Mouse (Mus musculus) G1E (cell line): ENCODE measurements around the gene Slc7a10. TPM values are rescaled to one million over a fixed set of nuclear protein-coding genes. Genes with fewer than 3 reads are reported as not detected.
A peak's percentile ranks its signal among the peaks of the same experiment; 100 is the strongest.

Experiments used
- ATAC-seq: 2 replicates; pipeline ENCODE4 v1.8.0; 2016; ENCODE audit warnings: mild to moderate bottlenecking; ENCODE audit not compliant: insufficient number of reproducible peaks, poor library complexity, low FRiP score, severe bottlenecking; ENCODE audit errors: extremely low read depth
- DNase-seq: peaks from one replicate; pipeline ENCODE4 v3.0.0; 2012; ENCODE audit warnings: low spot score
- H3K27me3 ChIP-seq: 2 replicates; pipeline ENCODE4 v1.6.1; 2012; ENCODE audit warnings: mild to moderate bottlenecking, low read length, inconsistent platforms; ENCODE audit not compliant: insufficient read depth
- H3K36me3 ChIP-seq: replicated peaks from 2 replicates; pipeline ENCODE3; 2012; ENCODE audit warnings: mild to moderate bottlenecking, inconsistent platforms
- H3K4me1 ChIP-seq: 2 replicates; pipeline ENCODE4 v1.6.1; 2012; ENCODE audit warnings: low read depth, low read length, inconsistent platforms, mixed read lengths; ENCODE audit not compliant: insufficient read depth
- H3K4me3 ChIP-seq: 2 replicates; pipeline ENCODE4 v1.5.1; 2012; ENCODE audit warnings: low read depth, mild to moderate bottlenecking, inconsistent platforms, low read length, moderate library complexity, mixed read lengths
- H3K9me3 ChIP-seq: replicated peaks from 2 replicates; pipeline ENCODE4 v1.6.1; 2012; ENCODE audit warnings: inconsistent platforms
- CTCF ChIP-seq: IDR thresholded peaks from 2 replicates; pipeline ENCODE4 v1.5.1; 2012; ENCODE audit warnings: low read depth, low read length, inconsistent platforms, mixed read lengths
- GATA1 ChIP-seq: IDR thresholded peaks from 2 replicates; pipeline ENCODE4 v1.6.1; 2012; ENCODE audit warnings: borderline replicate concordance, low read length, inconsistent platforms, mixed read lengths
- GATA2 ChIP-seq: IDR thresholded peaks from 2 replicates; pipeline ENCODE4 v1.6.1; 2012; ENCODE audit warnings: low read depth, low read length, inconsistent platforms, borderline replicate concordance
- POLR2AphosphoS5 ChIP-seq: IDR thresholded peaks from 2 replicates; pipeline ENCODE4 v1.6.1; 2012; ENCODE audit warnings: low read depth, low read length, inconsistent platforms; ENCODE audit not compliant: insufficient replicate concordance
- TAL1 ChIP-seq: conservative IDR thresholded peaks from 2 replicates; pipeline ENCODE4 v1.6.1; 2012; ENCODE audit warnings: low read depth, low read length, inconsistent platforms, mixed read lengths
- polyA plus RNA-seq: library from polyadenylated mRNA; stranded (reverse); fragments of >175 nt; gene quantifications from 2 replicates; pipeline ENCODE4 v1.2.3, GENCODE M21; 2012
- total RNA-seq, 2 experiments: library from RNA; stranded (forward) in 1 of 2; stranded (reverse) in 1 of 2; fragments of 200-1000 nt in 1 of 2; fragments of >200 nt in 1 of 2; fragmentation: Nextera tagmentation in 1 of 2; gene quantifications; 2 replicates each; pipeline ENCODE4 v1.2.3; 2014 to 2017

Slc7a10 gene
- total and polyA plus RNA-seq, 3 experiments = 0.22 TPM; not detected in 2

DNA sequence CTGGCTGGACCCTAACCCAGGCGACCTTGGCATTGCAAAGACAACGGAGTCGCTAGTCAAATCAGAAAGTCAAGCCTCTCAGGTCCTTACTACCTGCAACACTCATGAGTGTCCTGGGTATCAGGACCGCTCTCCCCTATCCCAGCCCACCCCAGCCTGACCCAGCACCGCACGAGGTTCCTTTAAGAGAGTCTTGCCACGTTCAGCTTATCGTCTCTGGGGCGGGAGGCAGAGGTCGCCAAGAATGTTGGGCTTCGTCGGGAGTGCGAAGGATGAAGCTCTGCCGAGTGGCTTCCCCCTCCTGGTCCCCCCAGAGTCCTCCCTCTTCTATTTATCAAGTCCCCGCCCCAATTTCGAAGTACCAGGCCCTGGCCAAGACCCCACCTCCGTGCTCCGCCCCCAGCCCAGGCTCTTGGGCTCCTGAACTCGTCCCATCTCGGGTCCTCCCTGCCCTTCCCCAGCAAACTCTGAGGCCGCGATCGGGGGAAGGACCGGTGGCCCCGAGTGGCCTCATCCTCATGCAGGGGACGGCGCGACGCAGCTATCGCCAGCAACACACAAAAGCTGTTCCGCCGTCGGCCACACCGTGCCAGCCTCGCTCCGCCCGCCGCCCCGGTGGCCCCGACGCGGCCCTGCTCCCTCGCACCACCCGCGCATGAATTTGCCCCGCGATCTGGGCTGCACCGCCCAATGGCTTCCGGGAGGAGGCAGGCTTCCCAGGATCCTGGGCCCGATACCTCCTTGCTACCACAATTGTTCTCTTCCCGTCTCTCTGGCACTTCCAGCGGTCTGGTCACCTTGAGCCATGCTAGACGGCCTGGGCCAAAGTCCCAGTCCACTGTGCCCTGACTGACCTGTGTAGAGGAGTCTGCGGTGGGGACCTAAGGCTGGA lies 1.1 kb upstream of the Slc7a10 start:
- Histone ChIP-seq H3K4me1 (no peaks in the 10 kb centered on the region), H3K27me3 (peaks cover 3% of the 10 kb centered on the region; the same call in 1 of the 2 replicates), H3K36me3 (no peaks in the 10 kb centered on the region), H3K4me3 (peak overlapping the region; percentile 23), H3K9me3 (peaks cover 16% of the 10 kb centered on the region)
- ATAC-seq = no peak
- TF ChIP-seq TAL1 (no peak), CTCF (no peak), POLR2AphosphoS5 (no peak), GATA2 (no peak), GATA1 (no peak)
- no peak for DNase-seq

- TF ChIP-seq POLR2AphosphoS5 = no peak
- no peak for TF ChIP-seq CTCF
- TF ChIP-seq GATA2 = no peak
- TF ChIP-seq TAL1 = no peak
- Histone ChIP-seq H3K9me3 (peaks cover 16% of the 10 kb centered on the region), H3K4me1 (no peaks in the 10 kb centered on the region), H3K27me3 (peaks cover 3% of the 10 kb centered on the region; the same call in 1 of the 2 replicates), H3K36me3 (no peaks in the 10 kb centered on the region), H3K4me3 (no peak overlapping the region)
- ATAC-seq (no peak), DNase-seq (no peak)
Observed at GRCm38 (mm10) chr7:35189699-35190098, 3.5 kb downstream of the Slc7a10 start.

DNA sequence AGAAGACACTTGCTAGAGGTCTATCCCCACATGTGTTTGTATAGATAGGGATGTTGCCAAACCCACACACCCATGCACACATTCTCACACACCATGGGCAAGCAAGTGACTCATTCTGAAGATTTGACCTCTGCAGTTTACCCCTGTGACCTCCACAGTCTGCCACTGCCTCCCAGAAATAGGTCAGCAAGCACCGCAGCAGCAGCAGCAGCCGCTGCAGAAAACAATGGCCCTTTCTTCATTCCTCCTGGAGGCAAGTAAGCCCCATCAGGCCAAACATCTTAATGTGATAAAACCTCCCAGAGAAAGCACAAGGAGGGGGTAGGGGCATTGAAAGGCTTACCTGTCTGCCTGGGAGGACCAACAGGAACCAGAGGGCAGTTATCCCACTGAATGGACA lies 5.1 kb downstream of the Slc7a10 start:
- no peaks in the 10 kb centered on the region; the same call in 1 of the 2 replicates for H3K27me3 ChIP-seq
- TF ChIP-seq TAL1 (no peak), POLR2AphosphoS5 (no peak), CTCF (no peak), GATA1 (no peak), GATA2 (no peak)
- DNase-seq (no peak), ATAC-seq (no peak)
- no peaks in the 10 kb centered on the region for H3K4me1 ChIP-seq
- H3K9me3 ChIP-seq = peaks cover 3% of the 10 kb centered on the region
- H3K4me3 ChIP-seq = no peak overlapping the region
- no peaks in the 10 kb centered on the region for H3K36me3 ChIP-seq

GRCm38 (mm10) chr7:35197022-35197421 lies 10.8 kb downstream of the Slc7a10 start:
- Histone ChIP-seq H3K27me3 (no peaks in the 10 kb centered on the region; the same call in 1 of the 2 replicates), H3K9me3 (no peaks in the 10 kb centered on the region), H3K4me3 (no peak overlapping the region), H3K4me1 (no peaks in the 10 kb centered on the region), H3K36me3 (no peaks in the 10 kb centered on the region)
- ATAC-seq = no peak
- DNase-seq = no peak
- TF ChIP-seq GATA2 = no peak
- TF ChIP-seq GATA1 = no peak
- TF ChIP-seq TAL1 = no peak
- TF ChIP-seq POLR2AphosphoS5 = no peak
- no peak for TF ChIP-seq CTCF

- no peak for TF ChIP-seq POLR2AphosphoS5
- no peak for TF ChIP-seq CTCF
- Histone ChIP-seq H3K4me1 (no peaks in the 10 kb centered on the region), H3K4me3 (no peak overlapping the region), H3K9me3 (peaks cover 16% of the 10 kb centered on the region), H3K27me3 (no peaks in the 10 kb centered on the region; the same call in 1 of the 2 replicates), H3K36me3 (no peaks in the 10 kb centered on the region)
- ATAC-seq = no peak
- no peak for DNase-seq
Observed at GRCm38 (mm10) chr7:35198981-35199754, 13.0 kb downstream of the Slc7a10 start.

DNA sequence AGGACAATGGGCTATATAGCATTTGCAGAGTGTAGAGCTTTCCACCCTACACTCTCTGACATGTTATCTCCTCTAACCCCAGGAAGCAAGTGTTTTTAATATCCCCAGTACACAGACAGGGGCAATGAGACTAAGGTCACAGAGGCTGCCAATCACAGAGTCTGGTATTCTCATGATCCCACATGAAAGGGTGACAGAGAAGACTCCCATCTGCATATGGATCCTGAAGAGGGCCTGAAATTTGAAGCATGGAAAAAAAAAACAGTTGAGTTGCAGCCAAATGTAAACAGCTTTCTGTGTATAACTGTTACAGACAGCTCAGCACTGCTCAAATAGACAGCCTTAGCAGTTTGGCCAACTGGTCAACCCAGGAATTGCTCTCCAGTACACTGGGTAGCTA lies 13.6 kb downstream of the Slc7a10 start:
- Histone ChIP-seq H3K4me3 (no peak overlapping the region), H3K27me3 (no peaks in the 10 kb centered on the region; the same call in 1 of the 2 replicates), H3K36me3 (no peaks in the 10 kb centered on the region), H3K4me1 (no peaks in the 10 kb centered on the region), H3K9me3 (peaks cover 17% of the 10 kb centered on the region)
- DNase-seq (no peak), ATAC-seq (no peak)
- TF ChIP-seq GATA1 (no peak), POLR2AphosphoS5 (no peak), TAL1 (no peak), GATA2 (no peak), CTCF (no peak)
